Mouse (Mus musculus) olfactory bulb, adult 2 months (tissue): ENCODE measurements at regions not wholly inside any gene's neighbourhood (a gene's known extent, or its start where the extent isn't known, plus 50 kb on each side); places are given as distances from the start of the nearest gene placed in this dataset.

Experiments
- H3K27ac ChIP-seq: fragments of 200-500 bp; 2 replicates; pipeline ENCODE4 v1.5.1; 2012; ENCODE audit warnings: low read depth, low read length; ENCODE audit not compliant: insufficient read depth
- H3K4me1 ChIP-seq: fragments of 200-500 bp; 2 replicates; pipeline ENCODE4 v1.6.1; 2012; ENCODE audit warnings: low read length; ENCODE audit not compliant: control insufficient read depth, insufficient read depth
- H3K4me3 ChIP-seq: fragments of 200-500 bp; 2 replicates; pipeline ENCODE4 v1.5.1; 2012; ENCODE audit warnings: mild to moderate bottlenecking, low read depth, low read length, moderate library complexity; ENCODE audit not compliant: insufficient read depth
- CTCF ChIP-seq: fragments of 200-500 bp; IDR thresholded peaks from 2 replicates; pipeline ENCODE4 v1.5.1; 2012; ENCODE audit warnings: low read depth, mild to moderate bottlenecking, low read length, moderate library complexity; ENCODE audit not compliant: insufficient read depth
- POLR2A ChIP-seq: fragments of 200-500 bp; IDR thresholded peaks from 2 replicates; pipeline ENCODE4 v1.6.1; 2012; ENCODE audit warnings: mild to moderate bottlenecking, low read depth, low read length, moderate library complexity; ENCODE audit not compliant: insufficient read depth
- WGBS: fragments of 180-500 bp; shearing (Covaris S2); methylation state at CpG from one replicate; pipeline ENCODE4 v1.1.7; 2018; 5-methylcytosine and 5-hydroxymethylcytosine counted together

DNA sequence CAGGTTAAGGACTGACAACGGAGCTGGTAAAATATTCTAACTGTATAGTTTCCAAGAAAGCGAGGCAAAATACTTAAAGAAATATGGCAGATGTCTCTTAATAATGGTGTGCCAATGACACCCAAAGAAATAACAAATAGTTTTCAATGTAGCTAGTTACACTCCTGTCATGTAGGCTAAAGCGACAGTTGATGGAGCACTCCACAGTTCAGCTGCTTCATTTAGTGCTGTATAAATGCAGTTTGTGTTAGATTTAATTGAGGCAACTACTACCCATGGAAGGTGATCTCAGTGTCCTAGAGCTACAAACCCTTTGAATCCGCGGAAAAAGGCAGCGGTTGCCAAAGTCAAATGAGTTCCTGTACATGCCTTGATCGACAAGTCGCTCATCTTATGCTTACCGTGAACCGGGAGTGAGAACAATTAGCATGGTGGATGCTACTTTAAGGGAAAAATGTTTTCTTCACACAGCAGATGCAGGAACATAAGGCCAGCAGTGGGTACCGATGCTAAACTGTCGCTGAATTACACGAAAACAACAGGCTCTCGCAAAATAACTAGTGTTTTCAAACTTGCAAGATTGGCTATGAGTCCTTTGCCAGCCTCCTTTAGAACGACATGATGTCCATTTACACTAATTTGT lies 961.4 kb downstream of the Mat2b start:
- 73% methylated on average over 15 of the region's 15 CpGs for WGBS
- Histone ChIP-seq H3K27ac (no peak overlapping the region), H3K4me3 (no peak overlapping the region), H3K4me1 (no peaks in the 10 kb centered on the region)
- TF ChIP-seq POLR2A (no peak), CTCF (no peak)

- TF ChIP-seq CTCF (no peak), POLR2A (no peak)
- H3K4me1 ChIP-seq: no peaks in the 10 kb centered on the region
- H3K4me3 ChIP-seq: no peak overlapping the region
- H3K27ac ChIP-seq: no peak overlapping the region
Measured at GRCm38 (mm10) chr11:39723621-39724020, 971.4 kb downstream of the Mat2b start.

GRCm38 (mm10) chr11:39678521-39678920 lies 1016.5 kb downstream of the Mat2b start:
- Histone ChIP-seq H3K4me1 (no peaks in the 10 kb centered on the region), H3K27ac (no peak overlapping the region), H3K4me3 (no peak overlapping the region)
- TF ChIP-seq POLR2A (no peak), CTCF (no peak)
- 88% methylated on average over 2 of the region's 2 CpGs for WGBS

GRCm38 (mm10) chr11:39653595-39653994 lies 1041.4 kb downstream of the Mat2b start:
- H3K4me1 ChIP-seq: no peaks in the 10 kb centered on the region
- H3K4me3 ChIP-seq: no peak overlapping the region
- TF ChIP-seq POLR2A (no peak), CTCF (no peak)
- H3K27ac ChIP-seq: no peak overlapping the region
- 91% methylated on average over 5 of the region's 5 CpGs for WGBS

DNA sequence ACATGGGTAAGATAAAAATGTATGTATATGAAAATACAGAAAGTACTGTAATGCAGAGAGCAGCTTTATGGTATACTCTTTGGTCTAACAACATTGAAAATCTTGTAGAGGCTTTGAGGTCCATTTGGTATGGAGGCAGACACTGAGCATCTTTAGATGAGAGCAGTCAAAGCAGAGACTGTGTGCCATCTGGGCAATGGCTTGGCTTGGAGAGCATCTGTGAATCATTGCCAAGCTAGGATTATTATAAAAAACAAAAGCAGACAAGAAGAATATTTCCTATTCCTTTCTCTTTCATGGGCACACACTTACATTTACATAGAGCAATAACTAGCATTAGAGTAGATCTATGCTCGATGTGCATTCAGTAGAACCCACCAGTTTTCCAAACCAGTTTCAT lies 1075.6 kb downstream of the Mat2b start:
- 96% methylated on average over 1 of the region's 1 CpGs for WGBS
- no peaks in the 10 kb centered on the region for H3K4me1 ChIP-seq
- TF ChIP-seq CTCF: no peak
- no peak for TF ChIP-seq POLR2A
- no peak overlapping the region for H3K4me3 ChIP-seq
- H3K27ac ChIP-seq: no peak overlapping the region

GRCm38 (mm10) chr11:39615843-39616242 lies 1079.2 kb downstream of the Mat2b start:
- no peaks in the 10 kb centered on the region for H3K4me1 ChIP-seq
- TF ChIP-seq CTCF: no peak
- TF ChIP-seq POLR2A: no peak
- H3K27ac ChIP-seq: no peak overlapping the region
- WGBS: 84% methylated on average over 3 of the region's 3 CpGs
- no peak overlapping the region for H3K4me3 ChIP-seq

GRCm38 (mm10) chr11:39596479-39596878 lies 1098.5 kb downstream of the Mat2b start:
- TF ChIP-seq CTCF (no peak), POLR2A (no peak)
- no peak overlapping the region for H3K27ac ChIP-seq
- 35% methylated on average over 4 of the region's 4 CpGs for WGBS
- no peaks in the 10 kb centered on the region for H3K4me1 ChIP-seq
- H3K4me3 ChIP-seq: no peak overlapping the region

GRCm38 (mm10) chr11:39588641-39589385 lies 1106.2 kb downstream of the Mat2b start:
- Histone ChIP-seq H3K27ac (no peak overlapping the region), H3K4me3 (peak overlapping the region; percentile 37), H3K4me1 (no peaks in the 10 kb centered on the region)
- 4% methylated on average over 15 of the region's 15 CpGs for WGBS
- TF ChIP-seq POLR2A (no peak), CTCF (peak; percentile 64; the same call in 1 of the 2 replicates)

- WGBS: 37% methylated on average over 3 of the region's 3 CpGs
- Histone ChIP-seq H3K4me3 (no peak overlapping the region), H3K27ac (no peak overlapping the region), H3K4me1 (no peaks in the 10 kb centered on the region)
- TF ChIP-seq POLR2A: no peak
- no peak for TF ChIP-seq CTCF
Measured at GRCm38 (mm10) chr11:39558287-39558686, 1136.7 kb downstream of the Mat2b start.

GRCm38 (mm10) chr11:39550066-39550465 lies 1144.9 kb downstream of the Mat2b start:
- TF ChIP-seq CTCF: no peak
- WGBS: 67% methylated on average over 3 of the region's 3 CpGs

More at GRCm38 (mm10) chr11:39550066-39550465, 1144.9 kb downstream of the Mat2b start:
- Histone ChIP-seq H3K27ac (no peak overlapping the region), H3K4me1 (no peaks in the 10 kb centered on the region), H3K4me3 (no peak overlapping the region)
